Mouse (Mus musculus) forebrain, embryonic 10.5 days (tissue): ENCODE measurements around the gene Bend6. TPM values are rescaled to one million over a fixed set of nuclear protein-coding genes. Genes with fewer than 3 reads are reported as not detected.

Source experiments
- DNase-seq: peaks from one replicate; pipeline ENCODE4 v3.0.0-alpha.2; 2017; ENCODE audit warnings: low spot score; ENCODE audit errors: extremely low spot score
- H3K27ac ChIP-seq: fragments of 300-500 bp; sonication (generic); 2 replicates; pipeline ENCODE4 v1.5.1; 2016; ENCODE audit warnings: mild to moderate bottlenecking
- H3K27me3 ChIP-seq: fragments of 300-500 bp; sonication (generic); 2 replicates; pipeline ENCODE4 v1.6.1; 2016; ENCODE audit warnings: mild to moderate bottlenecking; ENCODE audit not compliant: poor library complexity, severe bottlenecking
- H3K36me3 ChIP-seq: fragments of 300-500 bp; sonication (generic); replicated peaks from 2 replicates; pipeline ENCODE4 v1.6.1; 2016; ENCODE audit warnings: mild to moderate bottlenecking, moderate library complexity
- H3K4me1 ChIP-seq: fragments of 300-500 bp; sonication (generic); 2 replicates; pipeline ENCODE4 v1.6.1; 2016
- H3K4me3 ChIP-seq: fragments of 300-500 bp; sonication (generic); 2 replicates; pipeline ENCODE4 v1.5.1; 2016; ENCODE audit warnings: mild to moderate bottlenecking, moderate library complexity
- H3K9me3 ChIP-seq: fragments of 300-500 bp; sonication (generic); 2 replicates; pipeline ENCODE4 v1.6.1; 2016; ENCODE audit warnings: mild to moderate bottlenecking, moderate library complexity
- WGBS: fragments of 180-500 bp; shearing (Covaris S2); methylation state at CpG from one replicate; pipeline ENCODE4 v1.1.7; 2016; 5-methylcytosine and 5-hydroxymethylcytosine counted together
- polyA plus RNA-seq: library from polyadenylated mRNA; unstranded; fragments of >200 nt; fragmentation: Nextera tagmentation; extraction: Ambion mirVana; gene quantifications from 2 replicates; pipeline ENCODE4 v1.2.1, GENCODE M21; 2016

Bend6 gene
- polyA plus RNA-seq, 1 experiment from 2014 or later: 1.5 TPM

GRCm38 (mm10) chr1:33898373-33898772 is 9.2 kb downstream of the Bend6 start:
- WGBS: 93% methylated on average over 6 of the region's 6 CpGs
- Histone ChIP-seq H3K4me1 (no peaks in the 10 kb centered on the region), H3K27ac (no peak overlapping the region), H3K9me3 (no peaks in the 10 kb centered on the region), H3K27me3 (no peaks in the 10 kb centered on the region), H3K36me3 (no peaks in the 10 kb centered on the region), H3K4me3 (no peak overlapping the region)
- DNase-seq: no peak

- no peak for DNase-seq
These were observed 10.2 kb downstream of the Bend6 start for GRCm38 (mm10) chr1:33897426-33897825.

GRCm38 (mm10) chr1:33896666-33897065 is 10.9 kb downstream of the Bend6 start:
- Histone ChIP-seq H3K36me3 (no peaks in the 10 kb centered on the region), H3K9me3 (no peaks in the 10 kb centered on the region), H3K4me1 (no peaks in the 10 kb centered on the region), H3K4me3 (no peak overlapping the region), H3K27ac (no peak overlapping the region), H3K27me3 (no peaks in the 10 kb centered on the region)
- no peak for DNase-seq
- WGBS: 87% methylated on average over 4 of the region's 4 CpGs

More at GRCm38 (mm10) chr1:33897426-33897825, 10.2 kb downstream of the Bend6 start:
- WGBS: 92% methylated on average over 11 of the region's 11 CpGs
- H3K4me1 ChIP-seq: no peaks in the 10 kb centered on the region
- H3K27ac ChIP-seq: no peak overlapping the region
- H3K9me3 ChIP-seq: no peaks in the 10 kb centered on the region
- H3K4me3 ChIP-seq: no peak overlapping the region
- H3K27me3 ChIP-seq: no peaks in the 10 kb centered on the region
- H3K36me3 ChIP-seq: no peaks in the 10 kb centered on the region

DNA sequence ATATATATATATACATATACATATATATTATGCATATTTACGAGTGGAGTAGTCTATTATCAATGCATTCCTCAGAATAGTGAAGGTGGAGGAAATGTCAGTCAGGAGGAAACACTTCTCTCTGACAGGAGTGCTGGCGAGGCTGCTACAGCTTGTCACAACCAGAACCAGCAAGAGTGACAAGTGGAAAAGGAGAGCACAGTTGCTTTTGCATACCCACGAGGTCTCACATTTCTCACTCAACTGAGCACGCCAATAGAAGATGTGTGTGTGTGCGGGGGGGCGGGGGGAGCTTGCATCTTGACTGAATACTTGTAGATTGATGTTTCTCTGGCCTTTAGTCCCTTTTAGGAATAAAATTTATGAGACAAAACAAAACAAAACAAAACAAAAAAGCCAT is 11.5 kb downstream of the Bend6 start:
- no peak overlapping the region for H3K27ac ChIP-seq
- no peak for DNase-seq
- no peak overlapping the region for H3K4me3 ChIP-seq
- H3K27me3 ChIP-seq: no peaks in the 10 kb centered on the region
- H3K4me1 ChIP-seq: no peaks in the 10 kb centered on the region
- 83% methylated on average over 6 of the region's 6 CpGs for WGBS
- H3K36me3 ChIP-seq: no peaks in the 10 kb centered on the region
- H3K9me3 ChIP-seq: no peaks in the 10 kb centered on the region

GRCm38 (mm10) chr1:33892784-33893183 is 14.8 kb downstream of the Bend6 start:
- no peak overlapping the region for H3K27ac ChIP-seq
- H3K36me3 ChIP-seq: no peaks in the 10 kb centered on the region
- H3K9me3 ChIP-seq: no peaks in the 10 kb centered on the region
- no peaks in the 10 kb centered on the region for H3K27me3 ChIP-seq
- no peak overlapping the region for H3K4me3 ChIP-seq
- H3K4me1 ChIP-seq: no peaks in the 10 kb centered on the region
- no peak for DNase-seq
- 71% methylated on average over 10 of the region's 10 CpGs for WGBS

- Histone ChIP-seq H3K4me1 (no peaks in the 10 kb centered on the region), H3K4me3 (peak overlapping the region; percentile 4; the same call in 1 of the 2 replicates), H3K27me3 (no peaks in the 10 kb centered on the region), H3K36me3 (no peaks in the 10 kb centered on the region), H3K27ac (no peak overlapping the region), H3K9me3 (no peaks in the 10 kb centered on the region)
- WGBS: 20% methylated on average over 18 of the region's 18 CpGs
- no peak for DNase-seq
These were observed 24.3 kb downstream of the Bend6 start for GRCm38 (mm10) chr1:33883102-33883839.

DNA sequence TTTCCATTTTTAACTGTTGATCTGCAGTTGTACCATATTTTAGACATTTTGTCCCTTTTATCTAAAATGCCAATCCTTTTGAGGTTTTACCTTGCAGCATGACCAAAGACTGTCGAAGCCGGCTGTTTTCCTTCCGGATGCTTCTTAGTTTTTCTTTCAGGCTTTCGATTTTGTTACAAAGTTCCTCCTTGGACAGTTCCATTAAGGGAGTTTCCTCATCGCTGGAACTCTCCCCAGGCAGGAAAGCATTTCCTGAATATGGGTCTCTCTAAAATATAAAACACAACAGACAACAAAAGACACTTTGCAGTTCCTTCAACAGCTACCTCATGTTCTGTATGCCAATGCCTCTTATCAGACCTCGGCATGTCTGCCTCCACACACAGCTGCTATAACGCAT is 29.4 kb downstream of the Bend6 start:
- 89% methylated on average over 7 of the region's 7 CpGs for WGBS

GRCm38 (mm10) chr1:33876416-33876815 is 31.2 kb downstream of the Bend6 start:
- no peak overlapping the region for H3K27ac ChIP-seq
- H3K4me3 ChIP-seq: no peak overlapping the region
- H3K9me3 ChIP-seq: no peaks in the 10 kb centered on the region
- no peak for DNase-seq
- WGBS: 86% methylated on average over 3 of the region's 3 CpGs
- H3K36me3 ChIP-seq: no peaks in the 10 kb centered on the region
- no peaks in the 10 kb centered on the region for H3K4me1 ChIP-seq
- H3K27me3 ChIP-seq: no peaks in the 10 kb centered on the region

More for the DNA sequence above, 29.4 kb downstream of the Bend6 start:
- Histone ChIP-seq H3K9me3 (no peaks in the 10 kb centered on the region), H3K4me1 (no peaks in the 10 kb centered on the region), H3K27ac (no peak overlapping the region), H3K4me3 (no peak overlapping the region), H3K27me3 (no peaks in the 10 kb centered on the region), H3K36me3 (no peaks in the 10 kb centered on the region)
- DNase-seq: no peak

- H3K9me3 ChIP-seq: no peaks in the 10 kb centered on the region
- H3K27me3 ChIP-seq: no peaks in the 10 kb centered on the region
- no peaks in the 10 kb centered on the region for H3K4me1 ChIP-seq
- H3K4me3 ChIP-seq: no peak overlapping the region
- 47% methylated on average over 6 of the region's 6 CpGs for WGBS
- peak; percentile 18 for DNase-seq
- H3K27ac ChIP-seq: no peak overlapping the region
- no peaks in the 10 kb centered on the region for H3K36me3 ChIP-seq
These were observed 31.9 kb downstream of the Bend6 start for GRCm38 (mm10) chr1:33875691-33876090.

GRCm38 (mm10) chr1:33873561-33873960 is 34.1 kb downstream of the Bend6 start:
- WGBS: 90% methylated on average over 5 of the region's 5 CpGs
- no peak for DNase-seq
- Histone ChIP-seq H3K9me3 (no peaks in the 10 kb centered on the region), H3K27me3 (no peaks in the 10 kb centered on the region), H3K4me3 (no peak overlapping the region), H3K27ac (no peak overlapping the region), H3K36me3 (no peaks in the 10 kb centered on the region), H3K4me1 (no peaks in the 10 kb centered on the region)

DNA sequence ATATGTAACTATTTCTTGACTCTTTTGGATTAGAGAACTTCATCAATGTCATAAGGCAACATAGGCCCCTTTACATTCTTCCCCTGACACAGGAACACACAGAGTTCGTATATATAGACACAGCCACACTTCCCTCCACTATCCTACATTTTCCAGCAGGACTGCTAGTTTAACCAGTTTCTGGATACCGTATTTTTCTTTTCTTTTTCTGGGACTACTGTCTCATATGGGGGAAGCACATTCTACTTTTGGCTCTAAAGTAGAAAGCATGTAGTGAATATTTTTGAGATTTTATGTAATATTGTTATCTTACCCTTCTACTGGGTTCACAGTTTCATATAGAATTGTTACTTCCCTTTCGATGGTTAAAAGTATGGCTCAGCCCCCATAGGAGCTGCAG is 38.2 kb downstream of the Bend6 start:
- 91% methylated on average over 3 of the region's 3 CpGs for WGBS
- no peaks in the 10 kb centered on the region for H3K27me3 ChIP-seq
- DNase-seq: no peak
- H3K4me1 ChIP-seq: no peaks in the 10 kb centered on the region
- H3K36me3 ChIP-seq: no peaks in the 10 kb centered on the region
- no peak overlapping the region for H3K4me3 ChIP-seq
- H3K27ac ChIP-seq: no peak overlapping the region
- no peaks in the 10 kb centered on the region for H3K9me3 ChIP-seq

GRCm38 (mm10) chr1:33869031-33869430 is 38.6 kb downstream of the Bend6 start:
- Histone ChIP-seq H3K36me3 (no peaks in the 10 kb centered on the region), H3K4me1 (no peaks in the 10 kb centered on the region), H3K27ac (no peak overlapping the region), H3K4me3 (no peak overlapping the region), H3K9me3 (no peaks in the 10 kb centered on the region), H3K27me3 (no peaks in the 10 kb centered on the region)
- 87% methylated on average over 2 of the region's 2 CpGs for WGBS
- DNase-seq: no peak

DNA sequence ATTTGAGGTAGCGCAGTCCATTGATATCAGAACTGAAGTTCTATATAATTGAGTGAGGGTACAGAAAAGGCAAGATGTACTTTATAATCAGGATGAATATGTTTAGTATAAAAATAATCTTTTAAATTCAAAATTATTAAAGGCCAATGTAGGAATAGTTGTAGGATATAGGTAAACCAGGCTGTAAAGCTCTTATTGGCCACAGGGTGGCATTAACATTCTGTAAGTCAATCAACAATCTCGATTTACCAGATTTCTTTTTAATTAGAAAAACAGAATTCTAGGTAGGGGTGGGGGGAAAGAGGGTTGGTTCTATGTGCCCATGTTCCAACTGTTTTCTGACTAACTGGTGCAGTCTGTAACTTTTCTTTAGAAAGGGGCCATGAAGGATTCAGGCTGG is 60.8 kb downstream of the Bend6 start:
- no peak for DNase-seq
- Histone ChIP-seq H3K4me3 (no peak overlapping the region), H3K36me3 (no peaks in the 10 kb centered on the region), H3K9me3 (no peaks in the 10 kb centered on the region), H3K27me3 (no peaks in the 10 kb centered on the region), H3K4me1 (no peaks in the 10 kb centered on the region), H3K27ac (no peak overlapping the region)
- WGBS: 94% methylated on average over 2 of the region's 2 CpGs

GRCm38 (mm10) chr1:33843823-33844222 is 63.8 kb downstream of the Bend6 start:
- no peak for DNase-seq
- H3K36me3 ChIP-seq: no peaks in the 10 kb centered on the region
- 80% methylated on average over 6 of the region's 6 CpGs for WGBS
- no peaks in the 10 kb centered on the region for H3K27me3 ChIP-seq
- H3K27ac ChIP-seq: no peak overlapping the region
- H3K9me3 ChIP-seq: no peaks in the 10 kb centered on the region
- no peak overlapping the region for H3K4me3 ChIP-seq
- no peaks in the 10 kb centered on the region for H3K4me1 ChIP-seq
